Mouse (Mus musculus): ENCODE data around the gene Gm49337. TPM values are rescaled to one million over a fixed set of nuclear protein-coding genes. Genes with fewer than 3 reads are reported as not detected.
A peak's percentile ranks its signal among the peaks of the same experiment; 100 is the strongest.
"Not testable (repeated sequence)": the region's sequence is repeated elsewhere in the genome, so short reads cannot be mapped to it uniquely, and the experiment has no call there.

Gm49337 gene
- total and polyA plus RNA-seq, 3 experiments, result not detected

DNA sequence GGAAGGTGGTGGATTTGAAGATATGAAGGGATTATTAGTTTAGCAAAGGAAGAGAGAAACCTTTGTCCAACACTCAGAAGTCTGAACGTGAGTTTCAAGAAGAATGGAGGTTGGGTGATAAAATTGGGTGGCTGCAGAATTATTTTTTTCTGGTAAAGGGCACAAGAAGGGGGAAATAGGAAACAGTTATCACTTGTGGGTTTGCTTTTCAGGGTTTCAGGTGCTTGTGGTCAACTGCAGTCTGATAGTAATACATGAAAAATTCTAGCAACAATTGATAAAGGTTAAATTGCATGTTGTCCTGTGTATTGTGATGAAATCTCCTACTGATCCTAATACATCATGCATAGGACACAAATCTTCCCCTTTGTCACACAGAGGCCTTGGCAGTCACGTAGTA is 71.1 kb downstream of the Gm49337 start (continued):
- no peak for TF ChIP-seq JUND (IDR thresholded peaks at IDR 0.05; ENCODE audit: low read depth, low read length)
- peak; percentile 74; the same call in 1 of the 2 replicates for TF ChIP-seq BHLHE40 (IDR thresholded peaks at IDR 0.05; ENCODE audit: borderline replicate concordance, low read depth, low read length)
- TF ChIP-seq NRF1 (IDR thresholded peaks at IDR 0.05; ENCODE audit: insufficient read depth, low read depth, low read length, poor library complexity, severe bottlenecking), result no peak
- TF ChIP-seq MAFK (IDR thresholded peaks at IDR 0.05; ENCODE audit: borderline replicate concordance, low read depth, low read length), result no peak
- no peak for TF ChIP-seq CHD2 (IDR thresholded peaks at IDR 0.05; ENCODE audit: low read length)
- TF ChIP-seq MYC (IDR thresholded peaks at IDR 0.05; ENCODE audit: low read depth, low read length), result no peak
- peak; percentile 67 to 77; a peak in 3 of 4 replicates for TF ChIP-seq EP300 (IDR thresholded peaks at IDR 0.05; ENCODE audit: low read depth in 1 of 2, low read length in 2 of 2)
- TF ChIP-seq POLR2A (IDR thresholded peaks at IDR 0.05; ENCODE audit: control insufficient read depth in 1 of 2, insufficient read depth in 1 of 2, low read depth in 1 of 2, low read length in 2 of 2, poor library complexity in 1 of 2), result no peak
- peak; percentile 67 for TF ChIP-seq ETS1 (IDR thresholded peaks at IDR 0.05; ENCODE audit: low read depth, low read length)
- TF ChIP-seq ELF1 (IDR thresholded peaks at IDR 0.05; ENCODE audit: low read depth, low read length), result no peak
- TF ChIP-seq USF1 (IDR thresholded peaks at IDR 0.05; ENCODE audit: low read depth, low read length), result no peak
- no peak for TF ChIP-seq CTCF (IDR thresholded peaks at IDR 0.05 in 2 of 3, conservative IDR thresholded peaks at IDR 0.05 in 1 of 3; ENCODE audit: control insufficient read depth in 1 of 3, insufficient read depth in 1 of 3, low read depth in 2 of 3, low read length in 3 of 3, poor library complexity in 1 of 3, severe bottlenecking in 1 of 3)
- no peak for TF ChIP-seq MYB (IDR thresholded peaks at IDR 0.05; ENCODE audit: low read depth, low read length)
- TF ChIP-seq KAT2A (conservative IDR thresholded peaks at IDR 0.05; ENCODE audit: low read depth, low read length), result 0 out of 2 replicates have a peak, but pooled peaks have one; percentile 10
- TF ChIP-seq RAD21 (IDR thresholded peaks at IDR 0.05; ENCODE audit: low read depth, low read length), result no peak
- no peak for TF ChIP-seq HCFC1 (IDR thresholded peaks at IDR 0.05; ENCODE audit: low read depth, low read length)
- TF ChIP-seq TCF12 (IDR thresholded peaks at IDR 0.05; ENCODE audit: low read depth, low read length), result peak; percentile 46; the same call in 1 of the 2 replicates

DNA sequence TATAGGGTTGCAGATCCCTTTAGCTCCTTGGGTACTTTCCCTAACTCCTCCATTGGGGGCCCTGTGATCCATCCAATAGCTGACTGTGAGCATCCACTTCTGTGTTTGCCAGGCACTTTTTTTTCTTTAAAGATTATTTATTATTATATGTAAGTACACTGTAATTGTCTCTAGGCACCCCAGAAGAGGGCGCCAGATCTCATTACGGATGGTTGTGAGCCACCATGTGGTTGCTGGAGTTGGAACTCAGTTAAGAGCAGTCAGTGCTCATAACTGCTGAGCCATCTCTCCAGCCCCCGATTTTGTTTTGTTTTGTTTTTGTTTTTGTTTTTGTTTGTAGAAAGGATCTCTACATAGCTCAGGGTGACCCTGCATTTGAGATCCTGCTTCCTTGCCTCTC is 72.7 kb downstream of the Gm49337 start:
- Histone ChIP-seq H3K36me3 (ENCODE audit: control insufficient read depth in 1 of 2, insufficient read depth in 2 of 2, low read length in 2 of 2) (peaks cover 0 to 26% of the 10 kb centered on the region in 2 experiments; a peak in 2 of 4 replicates), H3K9ac (ENCODE audit: control insufficient read depth, low read depth, low read length, poor library complexity, severe bottlenecking) (peak overlapping the region; percentile 58), H3K4me1 (ENCODE audit: control insufficient read depth in 1 of 2, insufficient read depth in 2 of 2, low read length in 2 of 2) (peaks cover 12 to 19% of the 10 kb centered on the region in 2 experiments), H3K4me3 (ENCODE audit: control insufficient read depth in 1 of 2, insufficient read depth in 1 of 2, low read depth in 2 of 2, low read length in 2 of 2) (peak overlapping the region; percentile 29 to 52)
- not testable (repeated sequence) for H3K9me3 ChIP-seq (replicated peaks; ENCODE audit: insufficient read depth, low read length); H3K27ac ChIP-seq (ENCODE audit: control insufficient read depth, low read depth, low read length); H3K79me2 ChIP-seq (ENCODE audit: control insufficient read depth, insufficient read depth, low read length, poor library complexity); H3K27me3 ChIP-seq (ENCODE audit: control insufficient read depth in 1 of 2, insufficient read depth in 2 of 2, low read length in 2 of 2)
- DNase-seq (ENCODE audit: low read depth, low spot score), result peak; percentile 79
- peak; percentile 15 to 58 (median 39); a peak in 4 of 6 replicates for TF ChIP-seq CTCF (IDR thresholded peaks at IDR 0.05 in 2 of 3, conservative IDR thresholded peaks at IDR 0.05 in 1 of 3; ENCODE audit: control insufficient read depth in 1 of 3, insufficient read depth in 1 of 3, low read depth in 2 of 3, low read length in 3 of 3, poor library complexity in 1 of 3, severe bottlenecking in 1 of 3)
- TF ChIP-seq RAD21 (IDR thresholded peaks at IDR 0.05; ENCODE audit: low read depth, low read length), result peak; percentile 32
- peak; percentile 58 for TF ChIP-seq SMC3 (IDR thresholded peaks at IDR 0.05; ENCODE audit: low read depth, low read length)
- TF ChIP-seq MYC (IDR thresholded peaks at IDR 0.05; ENCODE audit: low read depth, low read length), result peak; percentile 82
- TF ChIP-seq ZNF384 (IDR thresholded peaks at IDR 0.05; ENCODE audit: low read depth, low read length), result peak; percentile 49; the same call in 1 of the 2 replicates
